Mouse (Mus musculus): ENCODE data around the gene Ulk4. TPM values are rescaled to one million over a fixed set of nuclear protein-coding genes. Genes with fewer than 3 reads are reported as not detected.
A peak's percentile ranks its signal among the peaks of the same experiment; 100 is the strongest.

Gene Ulk4
- polyA plus RNA-seq, 1 experiment from 2014 or later, result 143 TPM

DNA sequence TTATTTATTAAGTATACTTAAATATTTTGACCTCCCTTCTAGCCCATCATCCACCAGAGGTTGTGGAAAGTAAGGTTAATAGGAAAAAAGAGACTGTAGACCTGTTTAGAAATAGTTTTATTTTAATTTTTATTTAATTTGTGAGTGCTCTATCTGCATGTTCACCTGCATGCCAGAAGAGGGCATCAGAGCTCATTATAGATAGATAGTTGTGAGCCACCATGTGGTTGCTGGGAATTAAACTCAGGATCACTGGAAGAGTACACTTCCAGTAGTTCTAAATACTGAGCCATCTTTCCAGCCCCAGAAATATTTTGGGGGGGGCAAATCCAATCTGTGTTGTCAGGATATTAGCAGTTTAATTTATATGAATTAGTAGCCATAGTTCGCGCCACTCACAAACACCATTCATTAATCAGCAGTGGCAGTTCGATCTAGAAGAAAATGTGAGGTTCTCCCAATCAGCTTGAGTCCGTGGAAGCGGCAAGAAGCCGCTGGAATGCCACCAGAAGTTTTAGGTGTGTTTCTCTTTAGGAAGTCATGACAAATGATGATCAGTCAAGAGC lies 6.7 kb upstream of the Ulk4 start:
- no peak overlapping the region for H3K4me3 ChIP-seq (replicated peaks)
- peaks cover 6% of the 10 kb centered on the region; the same call in 1 of the 2 replicates for H3K4me1 ChIP-seq
- H3K27ac ChIP-seq (replicated peaks), result no peak overlapping the region
- no peaks in the 10 kb centered on the region for H3K9me3 ChIP-seq (replicated peaks)
- 98% methylated on average over 6 of the region's 6 CpGs for WGBS
- no peaks in the 10 kb centered on the region for H3K36me3 ChIP-seq
- no peak overlapping the region for H3K4me2 ChIP-seq (replicated peaks)
- no peak for ATAC-seq (ENCODE audit: insufficient number of reproducible peaks, low FRiP score, low TSS enrichment, low read depth)
- H3K9ac ChIP-seq, result no peak overlapping the region
- no peaks in the 10 kb centered on the region for H3K27me3 ChIP-seq

DNA sequence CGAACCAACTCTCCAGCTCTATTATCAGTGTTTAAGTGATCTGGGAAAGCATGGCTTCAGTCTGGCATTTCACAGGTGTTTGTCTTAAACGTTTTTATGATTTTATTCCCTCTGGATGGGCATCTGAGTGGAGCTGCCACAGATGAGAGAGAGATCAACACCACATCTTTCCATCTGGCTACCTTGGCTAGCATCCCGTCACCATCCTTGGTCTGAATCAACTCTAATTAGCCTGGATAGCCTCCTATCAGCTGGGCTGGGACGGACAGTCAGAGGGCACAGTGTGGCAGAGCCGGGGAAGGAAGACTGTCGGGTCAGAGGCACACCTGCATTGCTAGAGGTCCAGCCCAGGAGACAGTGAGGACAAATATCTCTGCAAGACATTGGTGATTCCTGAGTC lies 4.9 kb upstream of the Ulk4 start:
- Histone ChIP-seq H3K9me3 (replicated peaks) (no peaks in the 10 kb centered on the region), H3K27me3 (no peaks in the 10 kb centered on the region), H3K4me2 (replicated peaks) (no peak overlapping the region), H3K4me3 (replicated peaks) (no peak overlapping the region), H3K27ac (replicated peaks) (no peak overlapping the region), H3K4me1 (peaks cover 15% of the 10 kb centered on the region), H3K9ac (no peak overlapping the region), H3K36me3 (no peaks in the 10 kb centered on the region)
- no peak for ATAC-seq (ENCODE audit: insufficient number of reproducible peaks, low FRiP score, low TSS enrichment, low read depth)
- WGBS, result 77% methylated on average over 6 of the region's 6 CpGs

DNA sequence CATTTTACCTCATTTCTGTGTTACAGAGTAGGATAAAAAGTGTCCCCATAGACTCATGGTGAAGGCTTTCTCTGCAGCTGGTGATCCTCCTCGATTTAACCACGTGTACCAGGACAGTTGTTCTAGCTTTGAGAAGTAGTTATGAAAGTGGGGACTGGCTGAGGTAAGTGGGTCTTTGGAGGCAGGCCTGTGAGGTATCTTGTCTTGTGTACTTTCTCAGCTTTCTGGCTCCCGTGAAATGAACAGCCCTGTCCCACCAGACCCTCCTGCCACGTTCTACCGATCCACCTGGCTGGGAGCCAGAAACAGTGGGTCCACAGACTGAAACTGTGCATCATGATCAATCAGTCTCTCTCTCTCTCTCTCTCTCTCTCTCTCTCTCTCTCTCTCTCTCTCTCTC lies 2.2 kb upstream of the Ulk4 start:
- H3K36me3 ChIP-seq, result no peaks in the 10 kb centered on the region
- 82% methylated on average over 5 of the region's 5 CpGs for WGBS
- ATAC-seq (ENCODE audit: insufficient number of reproducible peaks, low FRiP score, low TSS enrichment, low read depth), result no peak

DNA sequence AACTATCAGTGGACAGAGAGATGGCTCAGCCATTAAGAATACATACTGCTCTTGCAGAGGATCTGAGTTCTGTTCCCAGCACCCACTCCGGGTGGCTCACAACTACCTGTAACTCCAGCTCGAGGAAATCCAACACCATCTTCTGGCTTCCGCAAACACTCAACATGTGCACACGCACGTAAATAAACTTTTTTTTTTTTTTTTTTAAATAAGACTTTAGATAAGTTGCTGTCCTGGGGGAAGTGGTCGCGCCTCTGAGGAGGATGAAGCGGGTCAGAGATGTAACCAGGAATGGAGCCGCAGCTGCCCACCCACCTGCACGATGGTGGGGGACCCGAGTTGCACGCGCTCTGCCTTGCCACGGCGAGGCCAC lies 266 bp downstream of the Ulk4 start:
- H3K9me3 ChIP-seq (replicated peaks), result no peaks in the 10 kb centered on the region
- ATAC-seq (ENCODE audit: insufficient number of reproducible peaks, low FRiP score, low TSS enrichment, low read depth), result no peak
- H3K4me1 ChIP-seq, result peaks cover 17% of the 10 kb centered on the region
- H3K27me3 ChIP-seq, result no peaks in the 10 kb centered on the region
- WGBS, result 12% methylated on average over 15 of the region's 15 CpGs
- H3K27ac ChIP-seq (replicated peaks), result no peak overlapping the region
- H3K4me3 ChIP-seq (replicated peaks), result peak overlapping the region; percentile 83
- H3K9ac ChIP-seq, result peak overlapping the region; percentile 54; the same call in 1 of the 2 replicates
- H3K4me2 ChIP-seq (replicated peaks), result peak overlapping the region; percentile 90
- H3K36me3 ChIP-seq, result no peaks in the 10 kb centered on the region

More for the DNA sequence above, 2.2 kb upstream of the Ulk4 start:
- no peak overlapping the region for H3K27ac ChIP-seq (replicated peaks)
- H3K4me3 ChIP-seq (replicated peaks), result no peak overlapping the region
- H3K27me3 ChIP-seq, result no peaks in the 10 kb centered on the region
- no peak overlapping the region for H3K9ac ChIP-seq
- H3K4me1 ChIP-seq, result peaks cover 17% of the 10 kb centered on the region
- no peak overlapping the region for H3K4me2 ChIP-seq (replicated peaks)
- no peaks in the 10 kb centered on the region for H3K9me3 ChIP-seq (replicated peaks)

DNA sequence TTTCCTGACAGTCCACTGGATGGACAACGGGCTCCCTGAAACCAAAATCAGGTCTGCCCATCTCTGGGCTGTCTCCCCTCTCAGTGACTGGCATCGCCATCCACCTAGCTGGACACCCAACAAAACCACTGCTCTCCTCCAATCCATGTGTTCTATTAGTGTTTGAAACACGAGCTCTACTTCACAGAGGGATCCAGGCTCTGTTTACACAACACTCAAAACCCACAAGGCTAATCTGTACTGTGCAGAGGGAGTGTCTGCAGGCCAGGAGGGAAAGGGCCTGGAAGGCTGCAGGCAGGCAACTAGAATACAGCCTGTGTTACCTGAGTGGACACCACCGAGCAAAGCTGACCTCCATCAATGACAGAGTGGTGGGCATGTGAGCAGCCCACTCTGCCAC lies 5.4 kb downstream of the Ulk4 start:
- Histone ChIP-seq H3K27me3 (no peaks in the 10 kb centered on the region), H3K4me2 (replicated peaks) (no peak overlapping the region), H3K9ac (no peak overlapping the region), H3K36me3 (no peaks in the 10 kb centered on the region), H3K4me1 (peaks cover 3% of the 10 kb centered on the region; the same call in 1 of the 2 replicates), H3K9me3 (replicated peaks) (no peaks in the 10 kb centered on the region), H3K27ac (replicated peaks) (no peak overlapping the region), H3K4me3 (replicated peaks) (no peak overlapping the region)
- WGBS, result 49% methylated on average over 4 of the region's 4 CpGs
- no peak for ATAC-seq (ENCODE audit: insufficient number of reproducible peaks, low FRiP score, low TSS enrichment, low read depth)

DNA sequence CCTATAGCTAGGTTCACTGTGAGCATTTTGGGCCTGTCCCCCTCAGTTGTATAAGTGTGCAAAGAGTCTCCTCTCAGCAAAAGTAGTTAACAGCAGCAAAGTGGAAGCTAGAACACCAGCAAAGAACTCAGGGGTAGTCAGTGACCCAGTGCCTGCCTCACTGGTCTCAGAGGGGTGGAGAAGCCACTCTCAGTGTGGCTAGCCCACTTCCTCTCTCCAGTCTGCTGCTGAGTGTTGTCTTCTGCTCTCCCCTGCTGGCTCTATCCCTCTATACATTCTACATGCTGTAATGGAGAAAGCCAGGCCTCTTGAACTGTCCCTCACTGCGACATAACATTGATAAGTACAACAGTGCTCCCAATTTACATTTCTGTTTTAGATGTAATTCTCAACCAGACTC lies 5.8 kb downstream of the Ulk4 start:
- WGBS, result 81% methylated on average over 1 of the region's 1 CpGs
- H3K36me3 ChIP-seq, result no peaks in the 10 kb centered on the region

DNA sequence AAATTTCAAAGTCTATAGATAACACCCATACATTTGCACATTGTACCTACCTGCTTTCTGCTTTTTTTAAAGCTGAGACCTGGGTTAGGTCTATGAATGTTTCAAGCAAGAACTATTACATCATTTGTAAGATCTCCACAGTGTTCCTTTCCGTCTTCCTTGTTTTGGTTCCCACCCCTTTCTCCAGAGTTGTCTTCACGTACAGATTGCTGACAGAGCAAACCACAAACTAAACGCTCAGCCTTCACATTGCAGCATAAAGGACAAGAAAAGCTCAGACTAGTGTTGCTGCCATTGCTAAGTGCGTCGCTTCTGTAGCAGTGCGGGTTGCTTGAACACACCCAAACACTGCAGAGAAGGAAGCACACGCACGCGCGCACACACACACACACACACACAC lies 11.7 kb downstream of the Ulk4 start:
- H3K4me1 ChIP-seq, result no peaks in the 10 kb centered on the region
- ATAC-seq (ENCODE audit: insufficient number of reproducible peaks, low FRiP score, low TSS enrichment, low read depth), result no peak
- no peak overlapping the region for H3K4me3 ChIP-seq (replicated peaks)
- no peak overlapping the region for H3K9ac ChIP-seq
- no peaks in the 10 kb centered on the region for H3K9me3 ChIP-seq (replicated peaks)
- H3K4me2 ChIP-seq (replicated peaks), result no peak overlapping the region
- H3K27me3 ChIP-seq, result no peaks in the 10 kb centered on the region
- H3K36me3 ChIP-seq, result peaks cover 8% of the 10 kb centered on the region; the same call in 1 of the 2 replicates
- no peak overlapping the region for H3K27ac ChIP-seq (replicated peaks)
- 56% methylated on average over 10 of the region's 10 CpGs for WGBS

More for the DNA sequence above, 5.8 kb downstream of the Ulk4 start:
- Histone ChIP-seq H3K4me2 (replicated peaks) (no peak overlapping the region), H3K4me3 (replicated peaks) (no peak overlapping the region), H3K27me3 (no peaks in the 10 kb centered on the region), H3K4me1 (no peaks in the 10 kb centered on the region), H3K9me3 (replicated peaks) (no peaks in the 10 kb centered on the region), H3K27ac (replicated peaks) (no peak overlapping the region), H3K9ac (no peak overlapping the region)
- ATAC-seq (ENCODE audit: insufficient number of reproducible peaks, low FRiP score, low TSS enrichment, low read depth), result no peak

DNA sequence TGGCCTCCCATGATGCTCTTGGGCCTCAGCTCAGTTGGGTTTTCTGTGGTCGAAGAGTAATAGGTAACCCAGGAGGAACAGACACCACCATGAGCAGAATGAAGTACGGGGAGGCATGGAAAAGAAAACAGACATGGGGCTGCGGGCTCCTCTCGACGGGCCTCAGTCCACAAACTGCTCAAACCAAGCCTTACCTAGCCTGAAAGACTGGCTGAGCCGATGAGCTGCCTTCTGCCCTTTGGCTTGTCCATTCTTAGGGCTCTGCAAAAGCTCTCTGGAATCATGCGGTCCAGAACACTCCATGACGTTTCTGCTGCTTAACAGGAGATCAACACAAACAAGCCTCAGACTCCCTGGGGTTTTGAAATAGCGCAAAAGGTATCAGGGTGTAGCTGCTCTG lies 19.9 kb downstream of the Ulk4 start:
- no peaks in the 10 kb centered on the region for H3K4me1 ChIP-seq
- no peak for ATAC-seq (ENCODE audit: insufficient number of reproducible peaks, low FRiP score, low TSS enrichment, low read depth)
- H3K4me2 ChIP-seq (replicated peaks), result no peak overlapping the region
- no peaks in the 10 kb centered on the region for H3K27me3 ChIP-seq
- H3K9me3 ChIP-seq (replicated peaks), result no peaks in the 10 kb centered on the region
- H3K4me3 ChIP-seq (replicated peaks), result no peak overlapping the region
- no peak overlapping the region for H3K9ac ChIP-seq
- no peak overlapping the region for H3K27ac ChIP-seq (replicated peaks)
- peaks cover 12% of the 10 kb centered on the region; the same call in 1 of the 2 replicates for H3K36me3 ChIP-seq
- 81% methylated on average over 9 of the region's 9 CpGs for WGBS

DNA sequence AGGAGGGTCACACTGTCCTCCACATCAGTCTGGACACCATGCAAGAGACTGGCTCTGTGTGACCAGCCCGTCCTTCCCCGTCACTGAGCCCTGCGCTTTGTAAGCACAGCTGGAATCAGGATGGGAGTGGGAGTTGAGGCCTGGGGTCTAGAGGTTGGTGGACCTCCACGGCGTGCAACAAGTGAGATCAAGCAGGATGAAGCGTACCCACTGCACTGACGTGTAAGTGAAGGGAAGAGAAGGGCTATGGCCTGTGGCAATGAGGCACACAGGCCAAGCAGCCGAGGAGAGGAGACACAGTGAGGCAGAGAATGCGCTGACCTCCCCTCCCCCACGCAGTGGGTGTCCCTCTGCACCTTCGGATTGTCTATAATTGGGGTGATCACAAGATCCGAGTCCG lies 22.2 kb downstream of the Ulk4 start:
- 0 out of 2 replicates have a peak, but pooled peaks cover 4% of the 10 kb centered on the region for H3K36me3 ChIP-seq
- H3K4me2 ChIP-seq (replicated peaks), result no peak overlapping the region
- no peaks in the 10 kb centered on the region for H3K9me3 ChIP-seq (replicated peaks)
- no peaks in the 10 kb centered on the region for H3K27me3 ChIP-seq
- 93% methylated on average over 13 of the region's 13 CpGs for WGBS
- no peak overlapping the region for H3K9ac ChIP-seq
- H3K4me1 ChIP-seq, result no peaks in the 10 kb centered on the region
- no peak overlapping the region for H3K27ac ChIP-seq (replicated peaks)
- no peak overlapping the region for H3K4me3 ChIP-seq (replicated peaks)
- no peak for ATAC-seq (ENCODE audit: insufficient number of reproducible peaks, low FRiP score, low TSS enrichment, low read depth)

DNA sequence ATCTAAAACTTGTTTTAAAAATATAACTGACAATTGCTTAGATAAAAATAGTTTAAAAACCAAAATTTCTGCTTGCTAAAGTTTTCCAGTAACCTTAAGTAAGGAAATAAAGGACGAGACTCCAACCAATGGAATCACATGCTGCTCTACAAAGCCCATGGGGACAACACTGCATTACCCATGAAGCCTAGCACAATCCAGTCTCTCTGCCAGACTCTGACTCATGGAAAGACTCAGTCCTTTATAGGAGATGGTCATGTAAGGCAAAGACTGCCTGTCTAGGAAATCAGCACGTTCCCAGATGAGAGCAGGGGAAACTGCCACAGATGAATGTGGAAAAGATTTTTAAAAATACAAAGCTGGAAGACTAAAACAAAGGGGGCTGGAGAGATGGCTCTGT lies 23.0 kb downstream of the Ulk4 start:
- no peak overlapping the region for H3K27ac ChIP-seq (replicated peaks)
- no peak overlapping the region for H3K9ac ChIP-seq
- ATAC-seq (ENCODE audit: insufficient number of reproducible peaks, low FRiP score, low TSS enrichment, low read depth), result no peak
- 0 out of 2 replicates have a peak, but pooled peaks cover 4% of the 10 kb centered on the region for H3K36me3 ChIP-seq
- 61% methylated on average over 2 of the region's 2 CpGs for WGBS
- H3K27me3 ChIP-seq, result no peaks in the 10 kb centered on the region
- H3K4me1 ChIP-seq, result no peaks in the 10 kb centered on the region
- H3K9me3 ChIP-seq (replicated peaks), result no peaks in the 10 kb centered on the region
- H3K4me2 ChIP-seq (replicated peaks), result no peak overlapping the region
- no peak overlapping the region for H3K4me3 ChIP-seq (replicated peaks)

DNA sequence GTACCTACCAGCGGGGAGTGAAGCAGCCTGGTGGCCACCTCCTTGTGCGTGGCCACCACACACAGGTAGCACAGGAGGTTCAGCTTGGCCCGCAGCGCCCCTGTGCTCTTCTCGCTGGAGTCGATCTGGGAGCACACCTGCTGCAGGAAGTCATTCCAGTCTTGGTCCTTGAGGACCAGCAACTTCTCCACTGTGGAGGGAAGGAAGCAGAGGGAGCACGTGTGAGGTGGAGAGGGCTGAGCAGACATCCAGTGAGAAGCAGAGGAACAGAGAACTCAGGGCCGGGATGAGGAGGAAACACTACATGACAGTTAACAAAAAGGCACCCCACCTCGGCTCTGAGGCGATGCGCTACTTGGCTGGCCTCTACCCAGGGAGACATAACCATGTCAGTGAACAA lies 26.1 kb downstream of the Ulk4 start:
- H3K9ac ChIP-seq, result no peak overlapping the region
- H3K27me3 ChIP-seq, result no peaks in the 10 kb centered on the region
- no peak overlapping the region for H3K4me2 ChIP-seq (replicated peaks)
- H3K9me3 ChIP-seq (replicated peaks), result no peaks in the 10 kb centered on the region
- no peak overlapping the region for H3K4me3 ChIP-seq (replicated peaks)
- 90% methylated on average over 11 of the region's 11 CpGs for WGBS
- no peaks in the 10 kb centered on the region for H3K36me3 ChIP-seq
- H3K27ac ChIP-seq (replicated peaks), result no peak overlapping the region
- no peaks in the 10 kb centered on the region for H3K4me1 ChIP-seq
- ATAC-seq (ENCODE audit: insufficient number of reproducible peaks, low FRiP score, low TSS enrichment, low read depth), result no peak

DNA sequence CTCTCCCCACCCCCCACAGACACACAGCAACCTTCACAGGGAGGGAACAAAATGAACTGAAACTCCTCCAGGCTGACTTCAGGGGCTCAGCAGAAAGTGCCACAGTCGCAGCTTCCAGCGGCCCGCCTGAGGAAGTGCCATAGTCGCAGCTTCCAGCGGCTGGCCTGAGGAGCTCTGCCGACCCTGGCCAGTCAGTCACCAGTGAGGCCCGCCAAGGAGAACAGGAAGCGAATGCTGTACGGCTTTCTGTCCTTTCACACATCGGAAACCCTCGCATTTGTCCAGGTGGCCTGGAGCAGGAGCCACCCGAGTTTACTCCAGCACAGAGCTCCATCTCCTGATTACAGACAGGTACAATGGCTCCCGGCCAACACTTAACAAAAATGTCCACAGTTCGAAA lies 27.2 kb downstream of the Ulk4 start:
- no peak overlapping the region for H3K9ac ChIP-seq
- WGBS, result 34% methylated on average over 14 of the region's 14 CpGs
- H3K4me1 ChIP-seq, result no peaks in the 10 kb centered on the region
- no peak for ATAC-seq (ENCODE audit: insufficient number of reproducible peaks, low FRiP score, low TSS enrichment, low read depth)
- no peak overlapping the region for H3K27ac ChIP-seq (replicated peaks)
- H3K4me3 ChIP-seq (replicated peaks), result no peak overlapping the region
- H3K9me3 ChIP-seq (replicated peaks), result no peaks in the 10 kb centered on the region
- no peaks in the 10 kb centered on the region for H3K27me3 ChIP-seq
- no peaks in the 10 kb centered on the region for H3K36me3 ChIP-seq
- H3K4me2 ChIP-seq (replicated peaks), result no peak overlapping the region
